Mouse (Mus musculus) induced T-regulatory cell, adult 2 months (primary cell): Measurements from ENCODE around the gene Usp9x.

Experiments used
- DNase-seq: peaks from one replicate; pipeline ENCODE4 v3.0.0-alpha.2; 2012; ENCODE audit warnings: low read depth

Gene Usp9x

GRCm38 (mm10) chrX:13072461-13072982, 1.2 kb downstream of the Usp9x start:
- DNase-seq, result peak; percentile 71

- peak; percentile 37 for DNase-seq
Measured at GRCm38 (mm10) chrX:13085621-13086020, 14.3 kb downstream of the Usp9x start.

GRCm38 (mm10) chrX:13096985-13097384, 25.7 kb downstream of the Usp9x start:
- no peak for DNase-seq

GRCm38 (mm10) chrX:13206514-13206913, 135.2 kb downstream of the Usp9x start:
- no peak for DNase-seq

- peak; percentile 94 for DNase-seq
Measured at GRCm38 (mm10) chrX:13207512-13208341, 136.4 kb downstream of the Usp9x start.

GRCm38 (mm10) chrX:13208404-13208803, 137.1 kb downstream of the Usp9x start:
- no peak for DNase-seq

GRCm38 (mm10) chrX:13214275-13214674, 143.0 kb downstream of the Usp9x start:
- peak; percentile 71 for DNase-seq
